Mouse (Mus musculus) intestine, postnatal 0 days (tissue): ENCODE results near the gene Itga1. TPM values are rescaled to one million over a fixed set of nuclear protein-coding genes. Genes with fewer than 3 reads are reported as not detected.
A peak's percentile ranks its signal among the peaks of the same experiment; 100 is the strongest.

Experiments used
- ATAC-seq: fragments of 200-750 bp; cut with Nextera tagmentation; 2 replicates; pipeline ENCODE4 v1.8.0; 2017; ENCODE audit warnings: mild to moderate bottlenecking, moderate TSS enrichment, moderate library complexity
- H3K27ac ChIP-seq: fragments of 300-500 bp; sonication (generic); 2 replicates; pipeline ENCODE4 v1.5.1; 2014; ENCODE audit warnings: mild to moderate bottlenecking, low read depth, low read length, moderate library complexity
- H3K27me3 ChIP-seq: fragments of 300-500 bp; sonication (generic); replicated peaks from 2 replicates; pipeline ENCODE4 v1.6.1; 2014; ENCODE audit warnings: low read length, mixed read lengths; ENCODE audit not compliant: control insufficient read depth, insufficient read depth
- H3K36me3 ChIP-seq: fragments of 300-500 bp; sonication (generic); 2 replicates; pipeline ENCODE4 v1.6.1; 2014; ENCODE audit warnings: mild to moderate bottlenecking, moderate library complexity; ENCODE audit not compliant: control insufficient read depth, insufficient read depth
- H3K4me1 ChIP-seq: fragments of 300-500 bp; sonication (generic); replicated peaks from 2 replicates; pipeline ENCODE4 v1.6.1; 2014; ENCODE audit warnings: antibody characterized with exemption, low read length, mixed read lengths; ENCODE audit not compliant: control insufficient read depth, insufficient read depth
- H3K4me2 ChIP-seq: fragments of 300-500 bp; sonication (generic); replicated peaks from 2 replicates; pipeline ENCODE4 v1.6.1; 2014; ENCODE audit warnings: low read depth, mild to moderate bottlenecking, moderate library complexity
- H3K4me3 ChIP-seq: fragments of 300-500 bp; sonication (generic); 2 replicates; pipeline ENCODE4 v1.5.1; 2014; ENCODE audit warnings: low read depth, low read length
- H3K9ac ChIP-seq: fragments of 300-500 bp; sonication (generic); 2 replicates; pipeline ENCODE4 v1.6.1; 2014; ENCODE audit warnings: mild to moderate bottlenecking, low read depth, low read length
- H3K9me3 ChIP-seq: fragments of 300-500 bp; sonication (generic); 2 replicates; pipeline ENCODE4 v1.6.1; 2016; ENCODE audit warnings: mixed run types; ENCODE audit not compliant: control insufficient read depth
- CTCF ChIP-seq: sonication (generic); IDR thresholded peaks from 2 replicates; pipeline ENCODE4 v1.5.1; 2016; ENCODE audit warnings: low read depth, mild to moderate bottlenecking, control low read depth, antibody characterized with exemption, moderate library complexity
- WGBS: fragments of 180-500 bp; shearing (Covaris S2); extraction: QIAGEN DNeasy Blood & Tissue Kit; methylation state at CpG from one replicate; pipeline ENCODE4 v1.1.7; 2014; 5-methylcytosine and 5-hydroxymethylcytosine counted together
- polyA plus RNA-seq: library from polyadenylated mRNA; unstranded; fragments of >200 nt; fragmentation: Nextera tagmentation; extraction: Ambion mirVana; gene quantifications from 2 replicates; pipeline ENCODE4 v1.2.1, GENCODE M21; 2015

The Itga1 gene
- polyA plus RNA-seq, 1 experiment from 2014 or later: 12.8 TPM

DNA sequence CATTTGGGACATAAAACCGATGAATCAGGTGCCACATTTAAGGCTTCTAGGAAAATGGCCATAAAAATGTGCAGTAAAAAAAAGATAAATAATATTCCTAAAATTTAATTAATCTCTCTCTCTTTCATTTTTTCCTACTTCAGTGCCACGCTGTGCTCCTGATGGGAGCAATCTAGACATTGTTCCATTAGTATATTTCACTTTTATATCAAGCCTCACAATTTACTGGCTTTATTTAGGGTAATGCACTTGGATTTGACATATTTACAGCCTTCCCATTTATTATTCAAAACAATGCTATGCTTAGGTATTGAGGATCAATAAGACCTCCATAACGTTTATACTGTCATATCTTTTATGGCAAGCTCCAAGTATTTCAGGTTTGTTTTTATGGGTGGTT, 76.4 kb downstream of the Itga1 start:
- Histone ChIP-seq H3K4me1 (no peaks in the 10 kb centered on the region; the same call in 1 of the 2 replicates), H3K9me3 (no peaks in the 10 kb centered on the region), H3K4me3 (no peak overlapping the region), H3K9ac (no peak overlapping the region), H3K36me3 (no peaks in the 10 kb centered on the region), H3K27ac (no peak overlapping the region), H3K4me2 (no peak overlapping the region), H3K27me3 (no peaks in the 10 kb centered on the region)
- no peak for TF ChIP-seq CTCF
- ATAC-seq: no peak
- whole genome bisulfite sequencing: 67% methylated on average over 3 of the region's 3 CpGs

DNA sequence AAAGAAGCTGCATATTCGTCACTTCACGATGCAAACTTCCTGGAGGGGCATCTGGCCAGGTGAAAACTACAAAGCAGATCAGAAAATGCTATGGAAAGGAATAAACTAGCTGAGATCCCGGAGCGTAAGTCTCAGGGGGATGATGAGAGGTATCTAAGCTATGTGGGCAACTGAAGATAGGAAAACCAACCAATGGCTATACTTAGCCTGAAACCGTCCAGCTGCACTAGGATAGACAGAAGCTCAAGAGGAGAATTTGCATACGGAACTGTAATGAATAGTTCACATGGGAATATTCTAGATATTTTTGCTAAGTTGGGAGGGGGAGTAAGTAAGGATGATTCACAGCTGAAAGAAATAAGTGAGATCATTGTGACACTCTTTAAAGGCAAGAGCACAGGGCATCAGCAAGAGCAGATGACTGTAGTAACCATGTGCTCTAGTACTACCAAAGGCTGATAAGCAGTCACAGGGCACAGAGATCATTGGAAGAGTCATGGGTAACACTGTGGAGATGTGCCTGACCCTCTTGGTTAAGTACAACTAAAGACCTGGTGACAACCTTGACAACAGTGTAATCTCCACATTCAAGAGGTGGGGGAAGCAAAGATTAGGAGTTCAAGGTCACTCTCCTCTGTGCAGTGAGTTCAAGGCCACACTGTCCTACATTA, 79.5 kb downstream of the Itga1 start:
- 90% methylated on average over 6 of the region's 6 CpGs for WGBS
- no peak overlapping the region for H3K9ac ChIP-seq
- no peaks in the 10 kb centered on the region for H3K9me3 ChIP-seq
- no peak overlapping the region for H3K27ac ChIP-seq
- no peak for ATAC-seq
- no peaks in the 10 kb centered on the region for H3K27me3 ChIP-seq
- H3K36me3 ChIP-seq: no peaks in the 10 kb centered on the region
- no peaks in the 10 kb centered on the region; the same call in 1 of the 2 replicates for H3K4me1 ChIP-seq
- H3K4me2 ChIP-seq: no peak overlapping the region
- no peak for TF ChIP-seq CTCF
- H3K4me3 ChIP-seq: no peak overlapping the region

- Histone ChIP-seq H3K27me3 (no peaks in the 10 kb centered on the region), H3K27ac (no peak overlapping the region), H3K4me3 (no peak overlapping the region), H3K4me2 (no peak overlapping the region), H3K9ac (no peak overlapping the region), H3K4me1 (no peaks in the 10 kb centered on the region; the same call in 1 of the 2 replicates), H3K36me3 (no peaks in the 10 kb centered on the region), H3K9me3 (no peaks in the 10 kb centered on the region)
- WGBS: 49% methylated on average over 10 of the region's 10 CpGs
- TF ChIP-seq CTCF: no peak
- ATAC-seq: peak; percentile 31
Measured at GRCm38 (mm10) chr13:115021411-115021810, 80.4 kb downstream of the Itga1 start.

DNA sequence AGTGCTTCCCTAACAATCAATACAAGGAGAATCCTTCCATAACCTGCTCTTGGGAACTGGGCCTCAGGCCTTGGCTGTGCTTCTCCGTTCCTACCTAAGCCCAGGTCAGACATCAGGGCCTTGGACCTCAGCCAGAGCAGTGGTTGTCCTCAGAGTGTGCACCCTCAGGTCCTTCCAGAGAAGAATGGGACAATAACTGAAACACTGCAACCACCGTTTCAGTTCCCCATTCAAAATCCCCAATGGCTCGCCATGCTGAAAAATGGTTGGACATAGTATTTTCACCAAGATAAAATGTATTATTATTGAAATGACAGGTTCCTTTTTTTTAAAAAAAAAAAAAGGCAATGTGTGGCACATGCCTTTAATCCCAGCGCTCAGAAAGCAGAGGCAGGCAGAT, 81.0 kb downstream of the Itga1 start:
- ATAC-seq: no peak
- H3K36me3 ChIP-seq: no peaks in the 10 kb centered on the region

DNA sequence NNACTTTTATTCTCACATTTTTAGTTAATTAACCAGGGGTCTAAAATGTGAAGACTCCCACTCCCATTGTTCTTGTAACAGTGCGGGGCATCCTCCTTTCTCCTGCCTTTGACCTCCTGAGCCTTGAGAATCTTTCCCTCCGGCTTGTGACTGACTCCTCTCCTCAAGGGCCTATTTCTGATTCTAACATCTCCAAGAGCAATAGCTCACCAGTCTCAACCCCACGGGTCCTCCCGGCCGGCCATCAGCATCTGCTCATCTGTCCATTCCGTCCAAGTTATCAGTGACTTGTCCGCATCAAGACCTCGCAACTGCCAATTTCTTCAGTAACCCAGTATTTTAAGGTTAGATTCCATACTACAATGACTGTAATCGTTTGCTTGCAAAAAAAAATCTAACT, 84.2 kb downstream of the Itga1 start:
- Histone ChIP-seq H3K27me3 (no peaks in the 10 kb centered on the region), H3K4me3 (no peak overlapping the region), H3K9me3 (no peaks in the 10 kb centered on the region), H3K9ac (no peak overlapping the region), H3K4me2 (no peak overlapping the region), H3K4me1 (no peaks in the 10 kb centered on the region; the same call in 1 of the 2 replicates), H3K36me3 (0 out of 2 replicates have a peak, but pooled peaks cover 5% of the 10 kb centered on the region), H3K27ac (no peak overlapping the region)
- ATAC-seq: no peak
- WGBS: 93% methylated on average over 9 of the region's 9 CpGs
- no peak for TF ChIP-seq CTCF

More for the DNA sequence above, 81.0 kb downstream of the Itga1 start:
- Histone ChIP-seq H3K9ac (no peak overlapping the region), H3K4me3 (no peak overlapping the region), H3K27me3 (no peaks in the 10 kb centered on the region), H3K4me2 (no peak overlapping the region), H3K27ac (no peak overlapping the region), H3K9me3 (no peaks in the 10 kb centered on the region), H3K4me1 (no peaks in the 10 kb centered on the region; the same call in 1 of the 2 replicates)
- WGBS: 84% methylated on average over 4 of the region's 4 CpGs
- TF ChIP-seq CTCF: no peak

- no peak for ATAC-seq
- H3K36me3 ChIP-seq: peaks cover 5% of the 10 kb centered on the region; the same call in 1 of the 2 replicates
- H3K9ac ChIP-seq: no peak overlapping the region
- H3K9me3 ChIP-seq: no peaks in the 10 kb centered on the region
- no peaks in the 10 kb centered on the region for H3K27me3 ChIP-seq
- H3K4me3 ChIP-seq: no peak overlapping the region
- H3K4me2 ChIP-seq: no peak overlapping the region
- no peaks in the 10 kb centered on the region for H3K4me1 ChIP-seq
- WGBS: 77% methylated on average over 6 of the region's 6 CpGs
- TF ChIP-seq CTCF: no peak
- no peak overlapping the region for H3K27ac ChIP-seq
Measured at GRCm38 (mm10) chr13:115011547-115011946, 90.2 kb downstream of the Itga1 start.
